Mouse (Mus musculus) hindbrain, embryonic 13.5 days (tissue): ENCODE results near the gene Reck. TPM values are rescaled to one million over a fixed set of nuclear protein-coding genes. Genes with fewer than 3 reads are reported as not detected.
A peak's percentile ranks its signal among the peaks of the same experiment; 100 is the strongest.

Experiments used
- ATAC-seq: fragments of 200-750 bp; cut with Nextera tagmentation; 2 replicates; pipeline ENCODE4 v1.8.0; 2017; ENCODE audit warnings: moderate TSS enrichment; ENCODE audit not compliant: low FRiP score
- H3K27ac ChIP-seq: fragments of 300-500 bp; sonication (generic); 2 replicates; pipeline ENCODE4 v1.5.1; 2015; ENCODE audit warnings: inconsistent platforms, mild to moderate bottlenecking, moderate library complexity
- H3K27me3 ChIP-seq: fragments of 300-500 bp; sonication (generic); 2 replicates; pipeline ENCODE4 v1.6.1; 2015; ENCODE audit warnings: mild to moderate bottlenecking, inconsistent platforms
- H3K36me3 ChIP-seq: fragments of 300-500 bp; sonication (generic); 2 replicates; pipeline ENCODE4 v1.6.1; 2015; ENCODE audit warnings: mild to moderate bottlenecking, inconsistent platforms
- H3K4me1 ChIP-seq: fragments of 300-500 bp; sonication (generic); replicated peaks from 2 replicates; pipeline ENCODE4 v1.6.1; 2015; ENCODE audit warnings: inconsistent platforms
- H3K4me2 ChIP-seq: fragments of 300-500 bp; sonication (generic); 2 replicates; pipeline ENCODE4 v1.6.1; 2015; ENCODE audit warnings: inconsistent platforms, mild to moderate bottlenecking, moderate library complexity
- H3K4me3 ChIP-seq: fragments of 300-500 bp; sonication (generic); 2 replicates; pipeline ENCODE4 v1.5.1; 2015; ENCODE audit warnings: mild to moderate bottlenecking, inconsistent platforms
- H3K9ac ChIP-seq: fragments of 300-500 bp; sonication (generic); 2 replicates; pipeline ENCODE4 v1.6.1; 2015; ENCODE audit warnings: mild to moderate bottlenecking, inconsistent platforms
- H3K9me3 ChIP-seq: fragments of 300-500 bp; sonication (generic); 2 replicates; pipeline ENCODE4 v1.6.1; 2016; ENCODE audit warnings: inconsistent platforms
- WGBS: fragments of 180-500 bp; shearing (Covaris S2); methylation state at CpG from one replicate; pipeline ENCODE4 v1.1.7; 2015; 5-methylcytosine and 5-hydroxymethylcytosine counted together
- polyA plus RNA-seq: library from polyadenylated mRNA; unstranded; fragments of >200 nt; fragmentation: Nextera tagmentation; extraction: Ambion mirVana; gene quantifications from 2 replicates; pipeline ENCODE4 v1.2.1, GENCODE M21; 2015

Reck gene
- polyA plus RNA-seq, 1 experiment from 2014 or later, result 6.3 TPM

DNA sequence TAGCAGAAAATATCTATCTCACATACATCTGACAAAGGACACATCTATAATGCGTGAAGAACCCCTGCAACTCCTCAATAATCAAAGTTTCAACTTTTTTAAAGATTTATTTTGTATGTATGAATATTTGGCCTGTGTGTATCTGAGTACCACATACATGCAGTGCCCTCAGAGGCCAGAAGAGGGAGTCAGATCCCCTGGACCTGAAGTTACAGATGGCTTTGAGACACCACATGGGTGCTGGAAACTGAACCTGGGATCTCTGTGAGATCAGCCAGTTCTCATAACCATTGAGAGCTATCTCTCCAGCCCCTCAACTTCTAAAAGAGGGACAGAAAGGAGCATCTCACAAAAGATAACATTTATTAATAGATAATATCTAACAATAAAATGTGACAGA, 45.3 kb downstream of the Reck start:
- Histone ChIP-seq H3K27ac (no peak overlapping the region), H3K4me1 (no peaks in the 10 kb centered on the region), H3K9ac (no peak overlapping the region), H3K4me3 (no peak overlapping the region), H3K9me3 (no peaks in the 10 kb centered on the region), H3K36me3 (peaks cover 61% of the 10 kb centered on the region), H3K4me2 (no peak overlapping the region), H3K27me3 (no peaks in the 10 kb centered on the region)
- WGBS, result 95% methylated on average over 1 of the region's 1 CpGs
- ATAC-seq, result no peak

DNA sequence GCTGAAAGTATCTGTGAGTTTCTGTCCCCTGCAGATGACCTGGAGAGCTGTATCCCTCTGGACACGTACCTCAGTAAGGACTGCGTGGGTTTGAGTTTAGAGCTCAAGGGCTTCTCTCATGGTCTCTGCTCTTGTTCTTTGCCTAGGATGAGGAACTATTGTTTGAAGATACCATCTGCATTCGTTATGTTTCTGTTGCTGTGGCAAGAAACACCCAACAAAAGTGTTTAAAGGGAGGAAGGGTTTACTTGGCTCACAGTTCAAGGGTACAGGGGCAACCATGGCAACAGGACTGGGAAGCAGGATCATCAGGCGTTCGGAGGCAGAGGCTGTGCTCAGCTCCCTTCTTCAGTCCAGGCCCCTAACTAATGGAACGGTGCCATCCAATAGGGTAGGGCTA, 49.8 kb downstream of the Reck start:
- ATAC-seq, result no peak
- no peaks in the 10 kb centered on the region for H3K4me1 ChIP-seq
- no peak overlapping the region for H3K9ac ChIP-seq
- no peaks in the 10 kb centered on the region for H3K9me3 ChIP-seq
- no peak overlapping the region for H3K4me2 ChIP-seq
- WGBS, result 85% methylated on average over 6 of the region's 6 CpGs
- H3K27me3 ChIP-seq, result no peaks in the 10 kb centered on the region
- no peak overlapping the region for H3K27ac ChIP-seq
- H3K36me3 ChIP-seq, result peaks cover 69% of the 10 kb centered on the region
- H3K4me3 ChIP-seq, result no peak overlapping the region

DNA sequence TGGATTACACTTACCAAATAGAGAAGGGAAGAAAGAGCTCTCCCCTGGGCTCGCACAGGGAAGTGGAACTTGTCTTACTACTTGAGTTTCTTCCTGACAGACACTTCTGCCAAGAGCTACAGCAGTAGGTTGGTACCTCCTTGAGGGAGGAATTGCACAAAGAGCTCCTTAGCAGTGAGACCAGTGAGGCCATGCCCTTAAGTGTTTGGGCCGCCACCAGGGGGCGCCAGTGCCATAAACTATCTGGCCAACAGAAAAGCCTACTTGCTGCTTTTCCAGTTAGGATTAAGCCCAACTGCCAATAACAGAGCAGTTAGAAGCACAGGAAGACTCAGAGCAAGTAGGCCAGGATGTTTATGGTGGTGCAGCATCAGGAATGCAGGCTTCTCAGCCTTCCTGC, 50.4 kb downstream of the Reck start:
- ATAC-seq, result no peak
- Histone ChIP-seq H3K9me3 (no peaks in the 10 kb centered on the region), H3K4me2 (no peak overlapping the region), H3K9ac (no peak overlapping the region), H3K4me3 (no peak overlapping the region), H3K27ac (no peak overlapping the region), H3K27me3 (no peaks in the 10 kb centered on the region), H3K36me3 (peaks cover 69% of the 10 kb centered on the region), H3K4me1 (no peaks in the 10 kb centered on the region)
- WGBS, result 15% methylated on average over 3 of the region's 3 CpGs

DNA sequence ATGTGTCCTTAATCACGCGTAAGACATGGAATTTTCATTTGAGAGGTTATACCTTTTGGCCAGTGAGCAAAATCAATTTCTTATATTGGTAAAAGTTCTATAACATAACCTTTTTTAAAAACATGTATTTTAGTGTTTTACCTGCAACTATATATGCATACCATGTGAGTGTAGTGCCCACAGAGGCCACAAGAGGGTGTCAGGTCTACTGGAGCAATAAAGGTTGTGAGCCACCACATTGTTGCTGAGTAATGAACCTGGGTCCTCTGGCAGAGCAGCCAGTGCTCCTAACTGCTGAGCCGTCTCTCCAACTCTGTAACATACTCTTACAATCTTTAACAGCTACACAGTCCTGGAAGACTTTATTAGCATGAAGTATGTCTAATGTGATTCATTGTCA, 52.5 kb downstream of the Reck start:
- H3K9ac ChIP-seq, result no peak overlapping the region
- H3K36me3 ChIP-seq, result peaks cover 83% of the 10 kb centered on the region
- no peak for ATAC-seq
- 91% methylated on average over 3 of the region's 3 CpGs for WGBS
- H3K4me3 ChIP-seq, result no peak overlapping the region
- no peaks in the 10 kb centered on the region for H3K9me3 ChIP-seq
- H3K4me2 ChIP-seq, result no peak overlapping the region
- no peaks in the 10 kb centered on the region for H3K4me1 ChIP-seq
- H3K27me3 ChIP-seq, result no peaks in the 10 kb centered on the region
- H3K27ac ChIP-seq, result no peak overlapping the region

DNA sequence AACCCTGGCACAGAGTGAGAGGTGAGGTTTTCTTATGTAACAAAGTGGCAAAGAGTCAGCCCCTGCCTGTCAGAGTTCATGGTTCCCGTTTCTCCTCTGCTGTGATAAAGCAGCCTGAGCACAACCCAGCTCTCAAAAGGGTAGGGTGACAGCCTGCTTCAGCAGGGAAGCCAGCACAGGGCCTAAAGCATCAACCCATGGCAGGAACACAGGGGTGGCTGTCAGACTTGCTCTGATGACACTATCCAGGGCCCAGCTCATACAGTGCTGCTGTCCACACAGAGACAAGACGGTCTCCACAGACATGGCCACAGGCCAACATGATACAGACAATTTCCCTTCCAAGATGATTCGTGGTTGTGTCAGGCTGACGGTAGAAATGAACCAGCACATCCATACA, 56.5 kb downstream of the Reck start:
- Histone ChIP-seq H3K4me3 (no peak overlapping the region), H3K27me3 (no peaks in the 10 kb centered on the region), H3K27ac (no peak overlapping the region), H3K9me3 (no peaks in the 10 kb centered on the region), H3K4me2 (no peak overlapping the region), H3K4me1 (no peaks in the 10 kb centered on the region), H3K9ac (no peak overlapping the region), H3K36me3 (peaks cover 85% of the 10 kb centered on the region)
- ATAC-seq, result no peak
- WGBS, result 96% methylated on average over 4 of the region's 4 CpGs

DNA sequence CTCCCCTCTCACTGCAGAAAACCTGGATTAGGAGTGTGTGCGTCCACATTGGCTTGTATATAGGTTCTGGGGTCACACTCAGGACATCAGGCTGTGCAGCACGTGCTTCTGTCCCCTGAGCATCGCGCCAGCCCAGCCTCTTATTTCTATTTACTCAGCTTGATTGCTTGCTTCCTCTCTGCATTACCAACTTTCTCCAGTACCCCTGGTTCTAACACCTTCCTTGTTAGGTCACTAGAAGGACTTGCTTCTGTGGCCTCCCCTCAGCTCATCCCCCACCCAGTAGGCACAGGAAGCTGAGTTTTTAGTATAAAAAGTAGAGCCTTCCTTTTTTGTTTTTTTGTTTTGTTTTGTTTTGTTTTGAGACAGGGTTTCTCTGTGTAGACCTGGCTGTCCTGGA, 60.9 kb downstream of the Reck start:
- 91% methylated on average over 4 of the region's 4 CpGs for WGBS
- Histone ChIP-seq H3K4me3 (no peak overlapping the region), H3K9ac (no peak overlapping the region), H3K27me3 (no peaks in the 10 kb centered on the region), H3K36me3 (peaks cover 80% of the 10 kb centered on the region), H3K9me3 (no peaks in the 10 kb centered on the region), H3K27ac (no peak overlapping the region), H3K4me1 (no peaks in the 10 kb centered on the region), H3K4me2 (no peak overlapping the region)
- ATAC-seq, result no peak

DNA sequence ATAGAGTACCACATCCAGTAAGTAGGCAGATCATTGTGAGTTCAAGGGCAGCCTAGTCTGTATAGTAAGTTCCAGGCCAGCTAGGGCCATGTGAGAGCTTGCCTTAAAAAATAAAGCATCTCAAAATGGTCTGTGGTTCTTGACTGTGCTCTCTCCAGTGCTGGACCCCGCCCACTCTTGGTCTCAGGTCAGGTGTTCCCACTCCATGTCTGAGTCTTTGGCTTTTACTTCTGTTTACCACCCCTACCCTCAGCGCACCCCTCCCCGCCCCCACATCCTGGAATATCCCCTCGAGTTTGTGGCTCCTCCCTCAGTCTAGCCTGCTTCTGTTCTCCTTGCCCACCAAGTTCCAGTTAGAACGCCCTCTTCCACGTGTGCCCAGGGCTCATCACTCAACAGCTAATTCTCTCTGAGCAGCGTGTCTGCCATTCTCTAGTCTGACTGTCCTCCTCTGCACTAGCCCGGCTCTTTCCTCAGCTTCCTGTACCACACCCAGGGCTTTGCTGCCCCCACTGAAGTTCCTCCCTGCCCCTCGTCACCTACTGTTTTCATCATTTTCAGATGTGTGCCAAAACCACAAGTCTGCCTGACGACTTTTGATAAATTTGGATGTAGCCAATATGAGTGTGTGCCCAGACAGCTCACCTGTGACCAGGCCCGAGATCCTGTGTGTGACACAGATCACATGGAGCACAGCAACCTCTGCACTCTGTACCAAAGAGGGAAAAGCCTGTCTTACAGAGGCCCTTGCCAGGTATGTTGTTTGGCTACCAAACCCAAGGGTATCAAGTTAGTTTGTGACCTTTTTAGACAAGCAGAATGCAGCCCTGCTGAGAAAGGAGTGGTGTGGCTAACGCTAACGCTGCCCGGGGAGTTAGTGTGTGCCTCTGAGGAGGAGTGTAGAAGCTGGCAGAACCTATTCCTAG, 61.7 kb downstream of the Reck start:
- no peak for ATAC-seq
- peaks cover 80% of the 10 kb centered on the region for H3K36me3 ChIP-seq

DNA sequence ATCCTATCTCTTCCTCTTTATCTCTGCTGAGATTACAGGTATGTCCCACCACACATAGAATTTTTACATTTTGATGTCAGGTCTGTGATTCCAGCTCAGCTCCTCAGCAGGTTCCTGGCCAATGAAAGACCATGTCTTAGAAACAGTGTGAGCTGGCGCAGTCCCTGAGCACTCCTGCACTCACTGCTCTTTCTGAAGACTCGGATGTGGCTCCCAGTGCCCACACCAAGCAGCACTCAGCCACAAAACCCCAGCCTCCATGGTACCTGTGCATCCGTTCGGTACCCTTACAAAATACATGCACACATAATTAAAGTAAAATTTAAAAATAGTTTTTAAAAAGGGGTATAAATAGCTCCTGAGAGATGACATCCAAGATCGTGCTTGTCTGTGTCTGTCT, 66.0 kb downstream of the Reck start:
- no peak for ATAC-seq
- Histone ChIP-seq H3K9me3 (no peaks in the 10 kb centered on the region), H3K27me3 (no peaks in the 10 kb centered on the region), H3K36me3 (peaks cover 84% of the 10 kb centered on the region), H3K4me3 (no peak overlapping the region), H3K27ac (no peak overlapping the region), H3K9ac (no peak overlapping the region), H3K4me2 (no peak overlapping the region), H3K4me1 (no peaks in the 10 kb centered on the region)
- WGBS, result 90% methylated on average over 5 of the region's 5 CpGs

More for the DNA sequence above, 61.7 kb downstream of the Reck start:
- 83% methylated on average over 14 of the region's 14 CpGs for WGBS
- no peaks in the 10 kb centered on the region for H3K4me1 ChIP-seq
- no peak overlapping the region for H3K4me3 ChIP-seq
- H3K9ac ChIP-seq, result no peak overlapping the region
- H3K27me3 ChIP-seq, result no peaks in the 10 kb centered on the region
- H3K27ac ChIP-seq, result no peak overlapping the region
- H3K9me3 ChIP-seq, result no peaks in the 10 kb centered on the region
- H3K4me2 ChIP-seq, result no peak overlapping the region

DNA sequence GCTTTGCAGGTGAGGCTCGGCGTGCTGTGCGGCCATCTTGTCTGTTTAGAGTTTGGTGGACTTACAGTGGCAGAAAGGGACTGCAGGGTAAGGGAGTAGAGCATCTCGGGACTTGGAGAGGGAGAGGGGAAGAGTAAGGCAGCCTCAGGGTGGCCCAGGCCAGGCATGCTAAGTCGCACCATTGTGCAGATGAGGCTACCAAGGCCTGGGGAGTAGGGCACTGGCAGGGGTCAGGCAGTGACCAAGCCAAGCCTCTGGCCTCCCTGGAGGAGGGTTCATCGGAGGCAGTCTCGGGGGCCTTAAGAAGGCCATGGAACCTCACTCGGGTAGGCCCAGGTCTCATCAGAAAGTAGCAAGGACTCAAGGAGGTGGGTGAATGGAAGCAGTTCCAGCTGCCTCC, 67.1 kb downstream of the Reck start:
- Histone ChIP-seq H3K27ac (no peak overlapping the region), H3K4me2 (no peak overlapping the region), H3K27me3 (no peaks in the 10 kb centered on the region), H3K4me1 (no peaks in the 10 kb centered on the region), H3K9me3 (no peaks in the 10 kb centered on the region), H3K9ac (no peak overlapping the region), H3K4me3 (no peak overlapping the region), H3K36me3 (peaks cover 82% of the 10 kb centered on the region)
- ATAC-seq, result no peak
- WGBS, result 95% methylated on average over 8 of the region's 8 CpGs

DNA sequence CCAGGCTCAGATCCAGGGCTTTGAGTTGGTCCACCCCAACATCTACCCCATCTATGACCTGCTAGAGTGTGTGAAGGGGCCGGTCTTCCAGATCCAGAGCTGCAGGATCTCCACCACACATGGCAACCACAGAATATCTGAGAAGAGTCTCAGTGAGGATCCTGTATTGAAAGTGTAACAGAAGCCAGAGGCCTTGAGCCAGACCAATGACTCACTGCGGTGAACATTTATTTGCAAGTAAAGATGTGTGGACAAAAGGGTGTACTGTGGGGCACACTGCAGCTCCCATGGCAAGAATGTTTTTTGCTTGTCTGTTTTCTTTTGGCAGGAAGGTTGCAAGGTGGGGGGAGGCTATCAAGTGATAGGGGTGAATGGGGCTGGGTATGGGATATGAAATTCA, 72.2 kb downstream of the Reck start:
- H3K27ac ChIP-seq, result no peak overlapping the region
- no peaks in the 10 kb centered on the region for H3K9me3 ChIP-seq
- ATAC-seq, result no peak

DNA sequence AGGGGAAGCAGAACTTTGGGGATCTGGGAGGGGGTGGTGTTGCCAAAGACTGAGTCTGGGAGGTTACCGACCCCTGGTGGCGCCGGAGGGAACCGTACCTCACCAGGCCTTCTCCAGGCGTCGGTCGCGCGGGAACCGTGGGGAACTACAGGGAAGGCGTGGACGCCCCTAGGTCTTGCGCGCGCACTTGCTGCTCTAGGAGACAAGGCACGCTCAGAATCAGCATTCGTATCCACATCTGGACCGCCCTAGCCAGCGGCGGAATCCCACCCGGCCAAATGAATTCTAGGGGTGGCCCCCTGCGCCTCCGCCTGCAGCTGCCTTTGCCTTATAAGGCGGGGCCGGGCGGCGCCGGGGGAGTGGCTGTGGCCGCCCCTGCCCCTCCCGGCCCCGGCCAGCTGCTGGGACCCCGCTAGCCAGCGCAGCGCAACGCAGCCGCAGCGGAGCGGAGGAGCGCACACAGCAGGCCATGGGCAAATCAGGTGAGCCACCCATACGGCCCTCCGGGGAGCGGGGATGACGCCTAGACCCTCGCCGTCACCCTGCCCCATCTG, 82.0 kb downstream of the Reck start, which contains the start of gene Glipr2:
Glipr2 (plus strand) TSS at position 110 of the 554 bp plus-strand sequence.
- WGBS, result under 1% methylated on average over 45 of the region's 45 CpGs
- Histone ChIP-seq H3K4me1 (peaks cover 22% of the 10 kb centered on the region), H3K4me2 (peak within 1 kb of the TSS; percentile 91), H3K4me3 (peak within 1 kb of the TSS; percentile 77), H3K9me3 (no peaks in the 10 kb centered on the region), H3K27ac (peak within 1 kb of the TSS; percentile 88), H3K27me3 (peaks cover 9% of the 10 kb centered on the region; the same call in 1 of the 2 replicates), H3K36me3 (no peaks in the 10 kb centered on the region), H3K9ac (peak within 1 kb of the TSS; percentile 87)
- peak; percentile 89 for ATAC-seq

More for the DNA sequence above, 72.2 kb downstream of the Reck start:
- H3K27me3 ChIP-seq, result no peaks in the 10 kb centered on the region
- no peak overlapping the region for H3K9ac ChIP-seq
- H3K36me3 ChIP-seq, result peaks cover 39% of the 10 kb centered on the region
- H3K4me1 ChIP-seq, result no peaks in the 10 kb centered on the region
- no peak overlapping the region for H3K4me3 ChIP-seq
- no peak overlapping the region for H3K4me2 ChIP-seq
- 96% methylated on average over 2 of the region's 2 CpGs for WGBS

DNA sequence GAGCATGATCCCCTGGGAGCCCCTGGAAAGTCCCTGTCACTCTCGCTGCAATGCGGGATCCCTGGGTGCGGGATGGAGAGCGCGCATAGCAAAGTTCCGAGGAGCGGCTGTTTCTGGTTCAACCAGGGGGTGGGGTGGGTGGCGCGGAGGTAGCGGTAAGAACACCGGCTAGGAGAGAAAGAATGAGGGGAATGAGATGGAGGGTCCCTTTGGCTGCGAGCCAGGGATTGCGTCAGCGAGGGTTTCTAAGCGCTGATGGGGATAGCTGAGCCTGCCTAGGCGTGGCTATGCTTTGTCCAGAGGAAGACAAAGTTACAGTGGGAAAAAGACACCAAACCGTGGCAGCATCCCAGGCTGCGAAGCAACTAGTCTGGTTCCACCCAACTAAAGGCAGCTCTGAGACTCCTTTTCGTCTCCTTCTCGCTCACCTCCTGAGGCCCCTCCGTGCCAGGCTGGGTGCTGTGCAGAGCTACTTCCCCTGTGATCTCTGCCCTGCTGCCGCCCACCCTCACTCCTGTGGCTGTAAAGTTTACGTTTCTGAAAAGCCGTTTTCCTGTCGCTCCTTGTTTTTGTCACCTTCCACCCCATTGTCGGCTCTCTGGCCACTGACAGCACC, 82.6 kb downstream of the Reck start:
- H3K27ac ChIP-seq, result peak overlapping the region; percentile 88
- WGBS, result under 1% methylated on average over 26 of the region's 26 CpGs
- peak overlapping the region; percentile 87 for H3K9ac ChIP-seq
- peaks cover 22% of the 10 kb centered on the region for H3K4me1 ChIP-seq
- H3K9me3 ChIP-seq, result no peaks in the 10 kb centered on the region
- H3K36me3 ChIP-seq, result no peaks in the 10 kb centered on the region
- ATAC-seq, result peak; percentile 85
- H3K4me3 ChIP-seq, result peak overlapping the region; percentile 77
- H3K4me2 ChIP-seq, result peak overlapping the region; percentile 91
- H3K27me3 ChIP-seq, result peaks cover 9% of the 10 kb centered on the region; the same call in 1 of the 2 replicates
